Mouse (Mus musculus) WW6 (cell line): ENCODE measurements around the gene Hspd1.
"Not testable (repeated sequence)": the region's sequence is repeated elsewhere in the genome, so short reads cannot be mapped to it uniquely, and the experiment has no call there.

ENCODE experiments used
- DNase-seq: peaks from one replicate; pipeline ENCODE4 v3.0.0-alpha.2; 2013; ENCODE audit warnings: low read depth, low spot score

The Hspd1 gene

DNA sequence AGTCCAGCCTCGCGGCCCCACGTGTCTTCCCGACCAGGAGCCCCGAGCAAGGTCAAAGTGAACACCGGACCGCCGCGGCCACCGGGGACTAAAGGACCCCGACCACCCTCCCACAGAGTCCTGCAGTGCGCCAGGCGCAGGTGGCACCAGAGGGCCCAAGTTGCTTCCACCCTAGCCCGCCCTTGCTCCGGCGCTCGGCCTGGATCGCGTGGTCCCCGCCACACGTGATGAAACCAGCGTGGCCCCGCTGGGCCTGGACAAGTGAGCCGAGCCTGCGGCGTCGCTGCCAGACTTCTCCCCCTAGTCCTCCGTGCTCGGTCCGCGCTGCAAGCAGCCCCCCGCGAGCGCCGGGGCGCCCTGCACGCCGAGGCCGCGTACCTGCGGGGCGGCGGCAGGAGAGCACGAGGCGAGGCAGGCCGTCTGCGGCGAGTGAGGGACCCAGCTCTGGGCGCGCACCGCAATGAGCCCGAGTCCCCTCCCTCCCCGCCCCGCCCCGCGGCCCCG lies 590 bp downstream of the Hspd1 start:
- DNase-seq, result no peak

DNA sequence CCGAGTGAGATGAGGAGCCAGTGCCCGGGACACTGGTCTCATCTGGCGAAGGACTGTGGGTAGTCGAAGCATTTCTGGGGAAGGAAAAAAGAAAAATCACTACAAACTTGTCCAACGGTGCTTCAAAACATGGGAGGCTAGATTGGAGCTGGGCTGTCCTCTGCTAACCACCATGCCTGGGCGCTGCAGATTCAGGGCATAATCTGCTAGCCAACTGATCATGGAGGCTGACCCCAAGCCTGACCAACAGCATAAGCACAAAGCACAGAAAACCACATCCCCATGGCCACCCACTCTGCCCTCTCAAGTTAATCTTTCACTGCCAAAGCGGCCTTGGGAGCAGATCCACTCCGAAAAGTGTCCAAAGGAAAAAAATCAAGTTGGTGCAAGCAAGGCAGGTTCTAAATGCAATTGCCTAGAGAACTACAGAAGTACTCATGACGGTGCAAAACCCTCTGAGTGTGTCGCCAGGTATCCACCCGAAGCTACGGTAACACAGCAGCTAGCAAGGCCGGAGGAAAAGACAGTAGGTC lies 1.1 kb downstream of the Hspd1 start:
- DNase-seq, result no peak

DNA sequence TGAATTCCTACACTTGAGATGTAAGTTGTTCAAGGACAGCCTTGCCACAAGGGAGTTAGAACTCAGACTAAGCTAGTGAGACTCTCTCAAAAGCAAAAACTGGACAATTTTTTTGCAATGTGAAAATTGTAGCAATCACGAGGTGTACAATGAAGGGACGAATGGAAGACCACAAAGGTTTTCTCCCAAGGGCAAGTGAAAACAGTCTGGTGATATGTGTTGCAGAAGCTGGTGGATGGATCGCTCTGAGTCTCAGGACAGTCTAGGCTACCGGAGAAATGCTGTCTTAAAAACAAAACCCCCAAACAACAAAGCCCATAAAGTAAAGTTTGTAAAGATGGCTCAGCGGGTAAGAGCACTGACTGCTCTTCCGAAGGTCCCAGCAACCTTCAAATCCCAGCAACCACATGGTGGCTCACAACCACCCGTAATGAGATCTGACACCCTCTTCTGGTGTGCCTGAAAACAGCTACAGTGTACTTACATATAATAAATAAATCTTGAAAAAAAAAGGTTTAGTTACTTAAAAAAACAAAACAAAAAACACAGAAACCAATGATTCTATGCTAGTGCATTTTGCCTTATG lies 2.2 kb downstream of the Hspd1 start:
- no peak for DNase-seq

DNA sequence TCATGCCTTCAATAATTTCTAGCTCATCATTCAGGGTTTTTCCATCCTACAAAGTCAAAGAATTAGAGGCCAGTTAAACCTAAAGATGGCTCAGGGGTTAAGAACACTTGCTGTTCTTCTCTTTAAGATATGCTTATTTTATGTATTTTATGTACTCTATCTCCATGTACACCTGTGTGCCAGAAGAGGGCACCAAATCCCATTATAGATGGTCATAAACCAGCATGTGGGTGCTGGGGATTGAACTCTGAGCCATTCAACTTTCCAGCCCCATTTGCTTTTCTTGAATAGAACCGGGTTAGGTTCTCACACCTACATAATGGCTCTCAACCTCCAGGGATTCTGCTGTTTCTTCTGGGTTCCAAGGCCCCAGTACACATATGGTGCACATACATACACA lies 5.9 kb downstream of the Hspd1 start:
- no peak for DNase-seq

DNA sequence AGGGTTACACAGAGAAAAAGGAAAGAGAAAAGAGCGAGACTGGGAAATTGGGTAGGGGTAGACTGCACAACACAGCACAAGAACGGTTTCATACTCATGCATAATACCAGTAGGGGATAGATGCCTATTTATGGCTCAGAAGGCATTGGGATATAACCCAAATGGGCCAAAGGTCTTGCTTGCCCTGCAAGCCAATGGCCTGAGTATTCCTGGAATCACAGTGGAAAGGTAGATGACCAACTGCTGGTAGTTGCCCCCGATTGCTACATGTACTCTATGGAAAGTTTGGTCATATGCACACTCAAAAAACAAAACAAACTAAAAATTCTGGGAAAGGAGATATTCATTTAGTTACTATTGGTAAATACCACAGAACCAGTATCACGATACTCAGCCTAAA lies 8.4 kb downstream of the Hspd1 start:
- no peak for DNase-seq

DNA sequence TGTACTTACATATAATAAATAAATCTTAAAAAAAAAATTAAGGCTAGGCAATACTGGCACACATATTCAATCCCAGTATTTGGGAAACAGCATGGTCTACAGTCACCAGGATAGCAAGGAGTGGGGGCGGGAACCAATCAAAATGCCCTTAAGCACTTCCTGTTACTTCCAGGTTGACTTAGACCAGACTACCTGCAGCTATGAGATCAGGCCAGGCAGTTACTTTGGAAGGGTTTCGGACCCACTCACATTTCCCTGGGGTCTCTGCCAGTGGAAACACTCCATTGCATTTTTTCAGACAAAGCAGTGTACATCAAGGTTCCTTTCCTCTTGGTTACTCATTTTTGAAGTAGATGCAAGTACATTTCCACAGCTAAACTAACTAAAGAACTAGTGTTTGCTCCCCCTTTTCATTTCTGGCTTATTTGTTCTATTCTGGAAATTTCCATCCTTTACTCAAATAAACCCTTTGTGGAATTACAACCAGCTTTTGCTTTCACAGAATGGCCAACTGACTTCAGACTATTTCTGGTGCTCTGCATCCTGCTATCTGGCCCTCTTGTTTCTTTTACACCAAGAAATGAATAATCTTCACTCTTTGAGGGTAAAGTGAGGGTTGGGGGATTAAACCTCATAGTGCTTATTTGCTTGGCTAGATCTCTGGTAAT lies 11.1 kb downstream of the Hspd1 start:
- no peak for DNase-seq

DNA sequence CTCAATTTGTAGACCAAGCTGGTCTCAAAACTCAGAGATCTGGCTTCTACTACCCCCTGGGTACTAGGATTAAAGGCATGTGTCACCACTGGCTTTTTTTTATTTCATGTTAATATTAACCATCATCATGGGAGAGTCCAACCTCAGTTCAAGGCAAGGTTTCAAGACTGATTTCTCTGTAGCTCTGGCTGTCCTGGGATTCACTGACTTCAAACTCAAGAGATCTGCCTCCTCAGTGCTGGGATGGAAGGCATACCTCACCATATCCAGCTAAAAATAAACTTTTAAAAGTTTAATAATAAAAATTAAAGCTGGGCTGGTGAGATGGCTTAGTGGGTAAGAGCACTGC lies 11.7 kb downstream of the Hspd1 start:
- no peak for DNase-seq

DNA sequence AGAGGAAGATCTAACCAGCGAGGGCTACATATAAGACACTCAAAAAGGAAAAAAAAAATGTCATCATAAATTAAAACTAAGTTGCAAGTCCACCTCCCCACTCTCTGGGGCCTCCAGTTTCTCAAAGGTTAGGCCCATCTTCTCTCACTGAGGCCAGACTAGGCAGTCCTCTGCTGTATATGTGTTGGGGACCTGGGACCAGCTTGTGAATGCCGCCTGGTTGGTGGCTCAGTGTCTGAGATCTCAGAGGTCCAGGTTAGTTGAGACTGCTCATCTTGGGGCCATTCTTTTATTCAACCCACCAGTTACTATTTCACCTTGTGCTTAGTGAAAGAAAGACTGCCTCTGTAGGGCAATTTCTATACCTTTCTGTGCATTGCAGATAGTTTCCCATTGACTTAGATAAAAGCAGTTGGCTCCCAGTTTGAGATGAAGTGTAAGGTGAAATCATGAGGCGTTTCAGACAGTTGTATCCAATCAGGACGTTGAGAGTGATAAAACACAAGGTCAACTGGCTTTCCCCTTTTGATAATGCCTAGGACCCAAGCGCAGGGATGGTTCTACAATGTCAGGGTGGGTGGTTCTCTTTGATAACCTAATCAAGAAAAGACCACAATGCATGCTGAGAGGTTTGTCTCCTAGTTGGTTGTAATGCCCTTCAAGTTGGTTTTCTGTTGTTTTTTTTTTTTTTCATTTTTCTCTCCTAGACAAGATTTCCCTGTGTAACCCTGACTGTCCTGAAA lies 12.2 kb downstream of the Hspd1 start:
- no peak for DNase-seq

DNA sequence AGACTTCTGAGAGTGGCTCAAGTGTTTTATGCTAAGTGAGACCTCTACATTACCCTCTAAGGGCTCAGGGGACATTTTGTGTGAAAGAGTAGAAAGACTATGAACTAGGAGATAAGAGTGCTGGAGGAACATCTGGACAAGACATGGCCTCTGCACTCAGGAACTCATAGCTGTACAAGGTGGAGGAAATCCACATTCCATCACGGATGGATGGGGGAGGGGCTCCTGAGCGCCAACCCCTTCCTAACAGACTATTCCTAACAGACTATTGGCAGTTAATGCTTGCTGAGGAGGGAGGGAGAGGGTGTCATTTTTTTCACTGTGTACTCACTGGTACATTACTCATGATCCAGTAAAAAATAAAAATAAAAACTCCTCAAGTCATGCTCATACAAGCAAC lies 13.3 kb downstream of the Hspd1 start:
- no peak for DNase-seq

DNA sequence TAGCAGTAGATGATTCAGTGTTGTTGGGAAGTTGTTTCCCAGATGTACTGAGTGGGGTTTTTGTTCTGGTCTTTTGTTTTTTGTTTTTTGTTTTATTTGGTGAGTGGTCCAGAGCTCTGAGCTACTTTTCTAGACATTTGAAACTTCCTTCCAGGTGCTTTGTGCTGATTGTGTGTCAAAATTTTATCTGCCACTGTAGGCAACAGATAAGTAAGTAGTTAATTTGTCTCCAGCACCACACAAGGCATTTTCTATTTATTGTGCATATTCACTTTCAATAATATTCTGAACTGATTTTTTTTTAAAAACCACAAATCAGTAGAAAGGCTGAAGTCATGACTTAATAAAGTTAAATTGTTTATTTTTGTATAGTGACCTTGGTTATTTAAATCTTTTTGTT lies 15.7 kb downstream of the Hspd1 start:
- not testable (repeated sequence) for DNase-seq

DNA sequence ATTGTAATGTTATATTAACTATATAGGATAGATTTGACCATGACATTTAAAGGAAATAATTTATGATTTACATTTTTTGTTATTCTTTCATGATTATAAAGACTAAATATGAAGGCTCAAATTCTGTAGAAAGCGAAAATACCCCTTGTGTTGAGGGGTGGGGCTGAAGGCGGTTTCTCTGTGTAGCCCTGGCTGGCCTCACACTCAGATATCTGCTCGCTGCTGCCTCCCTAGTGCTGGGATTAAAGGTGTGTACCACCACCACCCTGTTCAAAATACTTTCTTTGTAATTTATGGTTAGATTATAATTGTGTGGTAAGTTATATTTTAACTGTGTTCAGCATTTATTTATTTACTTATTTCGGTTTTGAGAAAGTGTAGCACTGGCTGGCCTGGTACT lies 26.3 kb downstream of the Hspd1 start:
- no peak for DNase-seq

DNA sequence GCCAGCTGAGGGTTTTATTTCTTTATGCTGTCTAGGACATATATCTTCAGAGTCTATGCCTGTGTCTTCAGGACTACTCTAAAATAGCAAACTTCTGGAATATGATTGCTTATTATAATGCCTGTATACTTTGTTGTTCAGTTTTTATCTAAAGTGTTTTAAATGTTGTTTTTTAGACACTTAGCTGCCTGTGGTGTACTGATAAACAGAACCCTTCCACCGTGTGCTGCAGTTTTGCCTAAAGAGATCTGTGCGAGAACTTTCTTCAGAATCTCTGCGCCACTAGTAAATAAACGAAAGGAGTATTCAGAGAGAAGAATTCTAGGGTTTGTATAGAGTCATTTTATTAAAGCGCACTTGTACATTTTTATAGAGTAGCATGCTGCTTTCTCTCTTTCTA lies 26.9 kb downstream of the Hspd1 start:
- no peak for DNase-seq

DNA sequence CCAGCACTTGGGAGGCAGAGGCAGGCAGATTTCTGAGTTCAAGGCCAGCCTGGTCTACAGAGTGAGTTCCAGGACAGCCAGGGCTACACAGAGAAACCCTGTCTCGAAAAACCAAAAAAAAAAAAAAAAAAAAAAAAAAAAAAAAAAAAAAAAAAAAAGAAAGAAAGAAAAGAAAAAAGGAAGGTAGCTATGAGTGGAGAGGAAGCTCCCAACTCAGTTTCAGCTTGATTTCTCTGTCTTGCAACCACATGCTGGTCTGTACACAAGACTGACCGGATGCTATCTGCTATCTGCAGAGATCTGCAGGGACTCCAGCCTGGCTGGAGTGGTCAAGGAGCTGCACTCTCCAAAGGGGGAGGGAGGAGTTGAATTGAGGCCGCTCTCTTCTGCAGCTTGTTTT lies 29.7 kb downstream of the Hspd1 start:
- not testable (repeated sequence) for DNase-seq

DNA sequence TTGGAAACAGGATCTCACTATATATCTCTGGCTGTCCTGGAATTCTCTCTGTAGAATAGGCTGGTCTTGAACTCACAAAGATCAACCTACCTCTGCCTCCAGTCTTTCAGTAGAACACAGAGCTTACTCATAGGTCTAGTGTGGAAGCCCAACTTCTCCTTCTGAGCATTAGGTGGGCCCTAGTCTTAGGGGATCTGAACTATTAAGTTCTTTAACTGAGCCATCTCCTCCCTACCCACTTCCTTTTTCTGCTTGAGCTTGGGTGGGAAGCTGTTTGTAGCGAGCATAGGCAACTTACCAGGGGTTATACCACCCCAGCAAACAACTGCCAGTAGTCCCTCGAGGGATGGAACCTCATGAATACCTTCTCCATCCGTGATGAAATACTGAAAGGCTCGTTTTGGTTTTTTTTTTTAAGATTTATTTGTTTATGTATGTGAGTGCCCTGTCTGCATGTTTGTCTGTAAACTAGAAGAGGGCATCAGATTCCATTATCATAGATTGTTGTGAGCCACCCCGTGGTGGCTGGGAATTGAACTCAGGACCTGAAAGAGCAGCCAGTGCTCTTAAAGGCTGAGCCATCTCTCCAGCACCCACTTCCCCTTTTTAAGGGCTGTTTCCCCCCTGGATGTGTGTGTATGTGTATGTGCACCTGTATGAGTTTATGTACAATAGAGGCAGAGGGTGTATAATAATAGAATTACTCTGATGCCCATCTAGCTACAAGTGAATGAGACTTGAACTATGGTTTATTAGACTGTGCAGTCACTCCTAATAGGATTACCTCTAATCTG lies 32.5 kb downstream of the Hspd1 start:
- no peak for DNase-seq

DNA sequence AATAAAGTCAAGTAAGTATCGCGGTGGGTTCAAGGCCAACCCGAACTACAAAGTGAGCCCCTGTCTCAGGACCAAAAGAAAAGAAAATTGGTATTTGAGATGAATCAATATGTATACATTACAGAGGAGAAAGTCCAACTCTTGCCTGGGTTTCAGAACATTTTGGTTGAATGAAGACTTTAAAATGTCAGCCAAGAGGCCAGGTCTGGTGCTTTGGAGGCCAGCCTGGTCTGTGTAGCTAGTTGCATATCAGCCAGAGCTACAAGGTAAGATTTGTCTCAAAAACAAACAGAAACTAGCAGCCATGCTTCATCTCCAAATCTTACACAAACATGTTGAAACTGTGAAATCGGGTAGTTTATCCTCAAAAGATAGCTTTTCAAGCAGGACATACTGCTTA lies 34.4 kb downstream of the Hspd1 start:
- no peak for DNase-seq

DNA sequence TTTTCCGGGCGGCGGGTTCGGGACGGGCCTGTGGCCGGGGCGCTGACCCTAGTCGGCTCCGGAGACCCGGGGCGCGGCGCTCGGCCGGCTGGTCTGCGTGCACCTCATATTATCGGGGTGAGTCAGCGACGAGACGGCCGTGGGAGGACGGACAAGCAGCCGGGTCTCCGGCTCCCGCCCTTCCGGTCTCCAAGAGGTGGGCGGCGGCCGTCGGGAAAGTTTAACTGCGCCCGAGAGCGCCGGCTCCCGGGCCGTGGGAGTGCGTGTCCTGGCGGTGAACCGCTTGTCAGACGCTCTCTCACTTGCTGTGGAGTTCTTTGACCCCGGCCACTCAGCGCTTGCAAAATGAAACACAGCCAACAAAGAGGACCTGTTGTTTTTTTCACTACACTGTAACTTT lies 35.0 kb downstream of the Hspd1 start:
- no peak for DNase-seq

DNA sequence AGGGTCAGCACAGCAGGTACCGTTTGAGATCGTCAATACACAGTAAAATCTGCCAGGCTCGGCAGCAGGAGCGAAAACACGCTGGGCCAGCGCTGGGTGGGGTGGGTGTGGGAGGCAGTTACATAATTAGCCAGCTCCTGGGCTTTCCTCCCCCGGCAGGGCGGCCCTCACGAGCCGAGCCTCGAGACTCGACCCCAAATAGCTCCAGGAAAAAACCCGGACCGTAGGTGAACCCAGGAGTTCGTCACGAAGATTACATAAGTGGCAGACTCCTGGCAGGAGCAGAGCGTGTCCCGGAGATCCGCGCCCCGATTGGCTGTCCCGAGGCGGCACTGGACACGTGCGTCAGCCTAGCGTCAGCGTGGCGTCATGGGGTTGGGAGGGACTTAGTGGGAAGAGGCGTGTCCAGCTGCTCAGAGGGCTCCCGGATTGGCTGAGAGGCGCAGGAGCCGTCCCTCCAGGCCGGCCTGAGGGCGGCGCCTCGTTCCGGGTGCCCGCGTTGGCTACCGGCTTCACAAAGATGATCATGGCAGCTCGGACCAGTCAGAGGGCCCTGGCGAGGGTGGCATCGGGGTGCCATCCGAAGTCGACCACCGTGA lies 35.6 kb downstream of the Hspd1 start, which contains the start of gene Coq10b:
Gene Coq10b, plus strand, starts transcription at position 416 of the 599 bp plus-strand sequence.
- DNase-seq, result peak; percentile 96

DNA sequence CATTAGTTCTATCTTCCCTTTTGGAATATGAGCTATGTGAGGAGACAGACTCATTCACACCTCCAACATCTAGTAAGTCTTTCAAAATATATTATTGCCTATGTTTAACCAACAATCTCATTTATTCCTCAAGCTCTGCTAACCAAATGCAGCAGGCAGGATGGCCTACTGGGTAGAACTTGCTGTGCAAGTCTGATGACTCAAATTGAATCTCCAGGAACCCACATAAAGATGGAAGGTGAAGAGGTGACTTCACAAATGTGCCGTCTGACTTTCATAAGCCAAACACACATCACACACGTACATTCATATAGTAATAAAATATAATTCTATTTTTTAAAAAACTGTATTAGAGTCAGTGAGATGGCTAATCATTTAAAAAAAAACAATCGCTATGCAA lies 36.4 kb downstream of the Hspd1 start:
- no peak for DNase-seq

DNA sequence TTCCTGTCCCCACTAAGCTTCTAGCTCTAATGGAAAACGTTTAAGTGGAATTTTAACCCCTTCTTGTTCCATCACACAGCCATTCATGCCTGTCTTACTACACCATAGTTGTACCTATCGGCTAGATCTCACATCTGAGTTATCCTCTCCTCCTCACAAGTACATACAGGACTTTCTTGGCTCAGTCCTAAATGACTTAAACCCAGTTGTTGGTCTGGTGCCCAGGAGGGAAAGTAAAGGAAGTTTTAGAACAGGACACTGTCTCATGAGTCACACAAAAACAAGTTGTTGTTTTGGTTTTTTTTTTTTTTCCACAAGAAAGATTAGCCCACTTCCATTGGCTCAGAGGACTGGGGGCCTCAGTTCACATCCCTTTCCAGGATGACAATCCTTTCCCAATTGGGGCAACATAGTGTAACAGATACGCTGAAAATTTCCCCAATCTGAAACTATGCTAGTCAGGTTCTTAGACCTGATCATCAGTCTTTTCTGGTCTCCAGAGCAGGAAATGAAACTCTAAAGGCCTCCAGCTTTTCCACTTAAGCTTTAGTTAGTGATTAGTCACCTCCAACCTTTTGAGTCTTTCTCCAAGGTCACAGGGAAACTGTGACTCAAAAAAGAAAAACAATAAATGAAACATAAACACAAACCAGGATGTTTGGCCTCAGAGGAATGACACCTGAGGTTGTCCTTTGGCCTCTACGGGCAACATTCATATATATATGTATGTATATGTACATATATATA lies 39.0 kb downstream of the Hspd1 start:
- DNase-seq, result no peak

DNA sequence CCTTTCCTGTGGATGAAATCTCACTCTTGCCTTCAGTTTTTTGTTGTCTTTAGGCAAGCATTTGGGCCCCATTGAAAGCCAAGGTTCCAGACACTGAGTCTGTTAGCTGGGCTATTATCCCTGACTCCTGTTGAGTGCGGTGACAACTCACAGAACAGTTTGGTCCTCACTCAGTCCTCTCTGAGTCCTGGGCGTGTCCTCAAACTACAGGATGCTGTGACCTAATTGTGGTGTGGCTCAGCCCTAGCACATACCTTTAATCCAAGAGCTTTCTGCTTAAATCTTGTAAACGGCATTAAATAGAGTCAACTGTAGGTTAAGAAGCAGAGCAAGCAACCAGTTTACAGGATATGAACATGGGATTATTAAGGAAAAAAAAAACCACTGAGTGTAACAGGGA lies 44.9 kb downstream of the Hspd1 start:
- no peak for DNase-seq

DNA sequence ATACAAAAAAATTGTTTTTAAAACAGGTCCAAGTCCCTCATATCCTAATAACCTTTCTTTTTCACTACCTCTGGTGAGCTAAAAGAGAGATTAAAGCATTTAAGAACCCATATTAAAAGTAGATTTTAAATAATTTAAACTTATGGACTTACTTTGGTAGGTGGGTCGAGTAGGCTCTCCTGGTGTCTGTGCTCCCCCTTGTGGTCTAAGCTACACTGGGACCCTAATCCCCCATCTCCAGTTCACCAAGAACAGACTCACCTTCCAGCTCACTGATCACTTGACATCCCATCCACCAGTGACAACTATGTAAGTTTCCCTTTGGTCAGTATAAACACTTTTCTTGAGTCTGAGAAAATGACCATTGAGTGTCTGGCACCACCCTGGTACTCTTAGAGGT lies 45.8 kb downstream of the Hspd1 start:
- no peak for DNase-seq
